11 mouse cellular contexts compared by ENCODE assay signal in the genomic region with DNA sequence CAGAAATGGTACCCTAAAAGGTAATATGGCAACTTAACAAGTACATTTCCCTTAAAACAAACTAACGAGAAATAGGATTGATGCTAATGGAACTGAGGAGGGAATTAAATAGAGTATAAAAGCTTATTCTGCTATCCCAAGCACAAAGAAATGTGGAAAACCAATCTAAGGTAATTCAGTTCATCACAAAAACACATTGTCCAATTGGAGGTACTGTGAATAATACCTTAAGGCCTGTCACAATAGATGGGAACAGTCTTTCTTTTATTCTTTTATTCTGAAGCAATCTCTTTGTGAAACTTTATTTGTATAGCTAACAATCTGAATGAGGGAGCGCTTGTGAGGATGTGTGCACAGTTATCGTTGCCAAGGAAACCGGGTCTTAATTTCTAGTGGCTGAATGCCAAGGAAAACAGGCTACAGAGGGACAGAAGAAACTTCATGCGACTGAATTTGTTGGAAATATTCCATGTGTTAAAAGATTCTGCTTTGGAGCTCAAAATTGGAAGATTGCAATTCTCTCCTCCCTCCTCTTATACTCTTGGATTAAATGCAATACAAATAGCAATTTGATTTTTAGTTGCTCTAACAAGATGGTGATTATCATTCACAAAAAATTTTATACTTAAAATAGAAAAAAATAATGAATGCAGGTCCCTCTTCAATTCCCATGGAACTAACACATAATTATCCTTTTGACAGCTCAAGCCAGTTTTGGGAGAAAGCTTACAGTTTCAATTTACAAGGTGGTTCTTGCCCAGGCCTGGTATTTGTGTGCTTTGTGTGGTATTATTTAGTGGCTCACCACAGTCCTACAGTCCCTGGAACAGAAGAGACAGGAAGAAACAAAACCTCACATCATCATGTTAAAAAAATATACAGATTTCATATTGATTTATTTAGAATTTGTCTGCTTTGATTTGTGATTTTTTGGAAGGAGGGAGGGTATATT.
A peak's percentile ranks its signal among the peaks of the same experiment; 100 is the strongest.
DNase-seq lines count a peak whose midpoint lies in the region; ATAC-seq lines count a peak whose summit lies in the region.
"Had no signal": no experiment of that assay in that cellular context is flagged by ENCODE, and none has a peak within 500 bp of the region (broad histone marks: within the 10 kb centered on the region; RNA-seq: fewer than 3 reads in every experiment).

No protein-coding gene starts in this region.

- WGBS in lung, embryonic 16.5 days = 22% methylated on average over 5 of the region's 5 CpGs
- WGBS in forebrain, embryonic 11.5 days = 23% methylated on average over 5 of the region's 5 CpGs
- WGBS in neural tube, embryonic 15.5 days = 18% methylated on average over 5 of the region's 5 CpGs
- 68% methylated on average over 5 of the region's 5 CpGs for WGBS in liver, embryonic 11.5 days

- H3K36me3 ChIP-seq in lung, embryonic 16.5 days (ENCODE audit: control insufficient read depth, insufficient read depth, low read length) = no peaks in the 10 kb centered on the region
- H3K36me3 ChIP-seq in forebrain, embryonic 11.5 days (ENCODE audit: control insufficient read depth, insufficient read depth, low read length) = no peaks in the 10 kb centered on the region
- H3K36me3 ChIP-seq in neural tube, embryonic 15.5 days = no peaks in the 10 kb centered on the region
- H3K36me3 ChIP-seq in liver, embryonic 11.5 days (ENCODE audit: control insufficient read depth, insufficient read depth, low read length) = no peaks in the 10 kb centered on the region

- H3K4me3 ChIP-seq in lung, embryonic 16.5 days (ENCODE audit: low read length) = no peak overlapping the region
- H3K4me3 ChIP-seq in forebrain, embryonic 11.5 days (ENCODE audit: low read depth, low read length) = no peak overlapping the region
- no peak overlapping the region for H3K4me3 ChIP-seq in neural tube, embryonic 15.5 days (replicated peaks)
- H3K4me3 ChIP-seq in liver, embryonic 11.5 days (ENCODE audit: low read depth, low read length) = no peak overlapping the region

- H3K9me3 ChIP-seq in lung, embryonic 16.5 days (ENCODE audit: control insufficient read depth, low read length) = no peaks in the 10 kb centered on the region
- no peaks in the 10 kb centered on the region for H3K9me3 ChIP-seq in forebrain, embryonic 11.5 days (ENCODE audit: control insufficient read depth, low read length)
- H3K9me3 ChIP-seq in neural tube, embryonic 15.5 days (replicated peaks) = no peaks in the 10 kb centered on the region
- H3K9me3 ChIP-seq in liver, embryonic 11.5 days (ENCODE audit: control insufficient read depth, low read length) = no peaks in the 10 kb centered on the region

- ATAC-seq in lung, embryonic 16.5 days (ENCODE audit: low read depth) = peak; percentile 82
- peak; percentile 88 for ATAC-seq in forebrain, embryonic 11.5 days (replicated peaks; ENCODE audit: low FRiP score)
- ATAC-seq in neural tube, embryonic 15.5 days (ENCODE audit: low FRiP score) = peak; percentile 83
- ATAC-seq in activated CD4-positive, CD25-positive, alpha-beta regulatory T cell, adult 4 months = no peak
- no peak for ATAC-seq in liver, embryonic 11.5 days (replicated peaks; ENCODE audit: low FRiP score)

- no peaks in the 10 kb centered on the region for H3K27me3 ChIP-seq in lung, embryonic 16.5 days (ENCODE audit: control insufficient read depth, insufficient read depth, low read depth, low read length)
- H3K27me3 ChIP-seq in forebrain, embryonic 11.5 days (ENCODE audit: control insufficient read depth, insufficient read depth, low read length) = no peaks in the 10 kb centered on the region
- no peaks in the 10 kb centered on the region for H3K27me3 ChIP-seq in neural tube, embryonic 15.5 days (replicated peaks)
- H3K27me3 ChIP-seq in liver, embryonic 11.5 days (replicated peaks; ENCODE audit: control insufficient read depth, insufficient read depth, low read length) = no peaks in the 10 kb centered on the region
- H3K27me3 ChIP-seq: CH12.LX had no signal

- H3K27ac ChIP-seq in lung, embryonic 16.5 days (ENCODE audit: low read length) = no peak overlapping the region; the same call in 1 of the 2 replicates
- peak overlapping the region; percentile 51; the same call in 1 of the 2 replicates for H3K27ac ChIP-seq in forebrain, embryonic 11.5 days (ENCODE audit: low read depth, low read length)
- no peak overlapping the region for H3K27ac ChIP-seq in neural tube, embryonic 15.5 days (replicated peaks)
- H3K27ac ChIP-seq in liver, embryonic 11.5 days (ENCODE audit: low read depth, low read length) = no peak overlapping the region

- H3K4me1 ChIP-seq in lung, embryonic 16.5 days (replicated peaks; ENCODE audit: control insufficient read depth, insufficient read depth, low read length) = no peaks in the 10 kb centered on the region
- 0 out of 2 replicates have a peak, but pooled peaks cover 1% of the 10 kb centered on the region for H3K4me1 ChIP-seq in forebrain, embryonic 11.5 days (replicated peaks; ENCODE audit: control insufficient read depth, insufficient read depth, low read length)
- 0 out of 2 replicates have a peak, but pooled peaks cover 3% of the 10 kb centered on the region for H3K4me1 ChIP-seq in neural tube, embryonic 15.5 days
- H3K4me1 ChIP-seq in liver, embryonic 11.5 days (replicated peaks; ENCODE audit: control insufficient read depth, insufficient read depth, low read length) = no peaks in the 10 kb centered on the region

- no peak for DNase-seq in lung, postnatal 14 days
- peak; percentile 51 for DNase-seq in forebrain, embryonic 11.5 days (ENCODE audit: low spot score)
- peak; percentile 24 to 30 for DNase-seq in layer of hippocampus, adult 8-10 months (ENCODE audit: low spot score in 2 of 2)
- DNase-seq in frontal cortex, postnatal 14 days (ENCODE audit: low spot score in 2 of 2) = no peak
- DNase-seq in liver, embryonic 11.5 days (ENCODE audit: low spot score) = no peak
- DNase-seq: cerebellum, adult 9-11 months; thymus, adult 18-20 months had no signal

- no peak overlapping the region for H3K4me2 ChIP-seq in lung, embryonic 16.5 days (ENCODE audit: low read depth, low read length)
- no peak overlapping the region for H3K4me2 ChIP-seq in forebrain, embryonic 11.5 days (ENCODE audit: low read depth, low read length, severe bottlenecking)
- no peak overlapping the region for H3K4me2 ChIP-seq in neural tube, embryonic 15.5 days
- H3K4me2 ChIP-seq in liver, embryonic 11.5 days = no peak overlapping the region

- H3K9ac ChIP-seq in lung, embryonic 16.5 days (ENCODE audit: low read length) = no peak overlapping the region
- H3K9ac ChIP-seq in forebrain, embryonic 11.5 days (ENCODE audit: low read length) = no peak overlapping the region
- H3K9ac ChIP-seq in neural tube, embryonic 15.5 days (replicated peaks) = no peak overlapping the region
- no peak overlapping the region for H3K9ac ChIP-seq in liver, embryonic 11.5 days (ENCODE audit: low read depth, low read length)

Comparison
In these comparisons a context has a peak if more than half of its experiments do, and no peak if none do; other contexts are left out.
1. ATAC-seq: peak in lung, embryonic 16.5 days (single experiment), forebrain, embryonic 11.5 days (single experiment) and neural tube, embryonic 15.5 days (single experiment); none in activated CD4-positive, CD25-positive, alpha-beta regulatory T cell, adult 4 months (single experiment) and liver, embryonic 11.5 days (single experiment).
2. DNase-seq: peak in forebrain, embryonic 11.5 days (single experiment) and layer of hippocampus, adult 8-10 months (2 of 2); none in lung, postnatal 14 days (single experiment), frontal cortex, postnatal 14 days (0 of 2) and liver, embryonic 11.5 days (single experiment).